In genomic region chr14:41008138-41008537, GRCm38 (mm10) we compare ENCODE assay signal across 8 mouse cellular contexts. TPM values are rescaled to one million over a fixed set of nuclear protein-coding genes. Genes with fewer than 3 reads are reported as not detected.
DNase-seq lines count a peak whose midpoint lies in the region; ATAC-seq lines count a peak whose summit lies in the region.

No protein-coding gene starts in this region.

- peaks cover 20% of the 10 kb centered on the region for H3K4me1 ChIP-seq in limb, embryonic 13.5 days
- peaks cover 14% of the 10 kb centered on the region for H3K4me1 ChIP-seq in limb, embryonic 10.5 days
- peaks cover 89% of the 10 kb centered on the region for H3K4me1 ChIP-seq in erythroblast, embryonic 14.5 days (ENCODE audit: control insufficient read depth)
- peaks cover 10% of the 10 kb centered on the region; the same call in 1 of the 2 replicates for H3K4me1 ChIP-seq in midbrain, embryonic 16.5 days (ENCODE audit: control insufficient read depth, insufficient read depth, low read length)

- peaks cover 4% of the 10 kb centered on the region; the same call in 1 of the 2 replicates for H3K27me3 ChIP-seq in limb, embryonic 13.5 days
- peaks cover 15% of the 10 kb centered on the region; the same call in 1 of the 2 replicates for H3K27me3 ChIP-seq in limb, embryonic 10.5 days (ENCODE audit: low read depth, poor library complexity, severe bottlenecking)
- H3K27me3 ChIP-seq in erythroblast, embryonic 14.5 days (ENCODE audit: control insufficient read depth): no peaks in the 10 kb centered on the region
- no peaks in the 10 kb centered on the region for H3K27me3 ChIP-seq in midbrain, embryonic 16.5 days (ENCODE audit: control insufficient read depth, insufficient read depth, low read depth, low read length)

- WGBS in limb, embryonic 13.5 days: 68% methylated on average over 2 of the region's 2 CpGs
- WGBS in limb, embryonic 10.5 days: 76% methylated on average over 2 of the region's 2 CpGs
- 49% methylated on average over 2 of the region's 2 CpGs for WGBS in midbrain, embryonic 16.5 days

- H3K9me3 ChIP-seq in limb, embryonic 13.5 days: no peaks in the 10 kb centered on the region
- H3K9me3 ChIP-seq in limb, embryonic 10.5 days (replicated peaks): no peaks in the 10 kb centered on the region
- no peaks in the 10 kb centered on the region for H3K9me3 ChIP-seq in erythroblast, embryonic 14.5 days (ENCODE audit: control insufficient read depth, low read length)
- no peaks in the 10 kb centered on the region for H3K9me3 ChIP-seq in midbrain, embryonic 16.5 days (replicated peaks; ENCODE audit: control insufficient read depth, low read length, poor library complexity, severe bottlenecking)

- 0 out of 2 replicates have a peak overlapping the region, but pooled peaks have one; percentile 5 for H3K9ac ChIP-seq in limb, embryonic 13.5 days
- no peak overlapping the region for H3K9ac ChIP-seq in midbrain, embryonic 16.5 days (ENCODE audit: low read depth, low read length)

- no peak overlapping the region for H3K4me3 ChIP-seq in limb, embryonic 13.5 days
- H3K4me3 ChIP-seq in limb, embryonic 10.5 days: no peak overlapping the region
- peak overlapping the region; percentile 63 for H3K4me3 ChIP-seq in erythroblast, embryonic 14.5 days (replicated peaks)
- no peak overlapping the region for H3K4me3 ChIP-seq in midbrain, embryonic 16.5 days (ENCODE audit: low read depth, low read length)

- no peaks in the 10 kb centered on the region for H3K36me3 ChIP-seq in limb, embryonic 13.5 days
- no peaks in the 10 kb centered on the region for H3K36me3 ChIP-seq in limb, embryonic 10.5 days
- H3K36me3 ChIP-seq in erythroblast, embryonic 14.5 days (ENCODE audit: control insufficient read depth): peaks cover 40% of the 10 kb centered on the region
- H3K36me3 ChIP-seq in midbrain, embryonic 16.5 days (ENCODE audit: control insufficient read depth, insufficient read depth, low read length): no peaks in the 10 kb centered on the region

- intact Hi-C loops in left cerebral cortex, postnatal 25 days (cut with DNase I): no loop called here

- DNase-seq in limb, embryonic 10.5 days (ENCODE audit: low spot score): no peak
- peak; percentile 86 for DNase-seq in kidney, postnatal 14 days
- no peak for DNase-seq in embryo, embryonic 10.5 days (ENCODE audit: low spot score)
- no peak for DNase-seq in left cerebral cortex, postnatal 25 days (ENCODE audit: low spot score in 2 of 2)

- no peak overlapping the region for H3K27ac ChIP-seq in limb, embryonic 13.5 days
- no peak overlapping the region for H3K27ac ChIP-seq in limb, embryonic 10.5 days
- no peak overlapping the region for H3K27ac ChIP-seq in midbrain, embryonic 16.5 days (ENCODE audit: low read length)

- no peak for ATAC-seq in limb, embryonic 13.5 days (ENCODE audit: low FRiP score, low read depth)
- 0 out of 2 replicates have a peak, but pooled peaks have one; percentile 40 for ATAC-seq in midbrain, embryonic 16.5 days
- ATAC-seq in activated CD4-positive, CD25-positive, alpha-beta regulatory T cell, adult 4 months: no peak

- H3K4me2 ChIP-seq in limb, embryonic 13.5 days (replicated peaks): no peak overlapping the region
- no peak overlapping the region for H3K4me2 ChIP-seq in midbrain, embryonic 16.5 days (ENCODE audit: low read length)

RNA-seq across cellular contexts. Expression of gene Fam213a, which starts 5.5 kb away (rescaled TPM):
- polyA plus RNA-seq in limb, embryonic 13.5 days (2015; fragmentation: Nextera tagmentation; extraction: Ambion mirVana): 39.3 and 41.6 TPM in 2 replicates
- 27.5 and 37.0 TPM in 2 replicates for polyA plus RNA-seq in limb, embryonic 10.5 days (2016; fragmentation: Nextera tagmentation; extraction: Ambion mirVana)
- polyA plus RNA-seq in erythroblast, embryonic 14.5 days (2012): 8.5 and 12.2 TPM in 2 replicates
- polyA plus RNA-seq in midbrain, embryonic 16.5 days (2015; fragmentation: Nextera tagmentation; extraction: Ambion mirVana): 105 and 111 TPM in 2 replicates
- 100 to 1,000 TPM; 115 to 120 TPM for total RNA-seq in left cerebral cortex, postnatal 25 days (2021)
- polyA plus RNA-seq in activated CD4-positive, CD25-positive, alpha-beta regulatory T cell, adult 4 months (2017; shearing (Covaris generic)): 1 to 10 TPM; 8.5 to 9.2 TPM

RNA-seq across cellular contexts. Expression of gene Tspan14, which starts 41.5 kb away (rescaled TPM):
- 68.4 and 68.7 TPM in 2 replicates for polyA plus RNA-seq in limb, embryonic 13.5 days (2015; fragmentation: Nextera tagmentation; extraction: Ambion mirVana)
- polyA plus RNA-seq in limb, embryonic 10.5 days (2016; fragmentation: Nextera tagmentation; extraction: Ambion mirVana): 75.3 and 77.6 TPM in 2 replicates
- polyA plus RNA-seq in erythroblast, embryonic 14.5 days (2012): 0.27 and 0.33 TPM in 2 replicates
- 61.7 and 66.1 TPM in 2 replicates for polyA plus RNA-seq in midbrain, embryonic 16.5 days (2015; fragmentation: Nextera tagmentation; extraction: Ambion mirVana)
- total RNA-seq in left cerebral cortex, postnatal 25 days (2021): 10 to 100 TPM; 58.1 to 61.8 TPM
- polyA plus RNA-seq in activated CD4-positive, CD25-positive, alpha-beta regulatory T cell, adult 4 months (2017; shearing (Covaris generic)): 10 to 100 TPM; 56.8 to 58.3 TPM

Comparison
In these comparisons a context has a peak if more than half of its experiments do, and no peak if none do; other contexts are left out.
1. RNA of gene Tspan14, which starts 41.5 kb away (polyA plus RNA-seq): 75.3 to 77.6 TPM in limb, embryonic 10.5 days, 68.4 to 68.7 TPM in limb, embryonic 13.5 days, 61.7 to 66.1 TPM in midbrain, embryonic 16.5 days and 56.8 to 58.3 TPM in activated CD4-positive, CD25-positive, alpha-beta regulatory T cell, adult 4 months; 0.27 to 0.33 TPM in erythroblast, embryonic 14.5 days; every median in the first group is over 10 times any median in the second.